Mouse (Mus musculus): Measurements from ENCODE around the gene Ms4a4b.
"Not testable (repeated sequence)": the region's sequence is repeated elsewhere in the genome, so short reads cannot be mapped to it uniquely, and the experiment has no call there.

Gene Ms4a4b

GRCm38 (mm10) chr19:11486599-11486998 is 43.2 kb downstream of the Ms4a4b start:
- DNase-seq (ENCODE audit: low read depth) = no peak

DNA sequence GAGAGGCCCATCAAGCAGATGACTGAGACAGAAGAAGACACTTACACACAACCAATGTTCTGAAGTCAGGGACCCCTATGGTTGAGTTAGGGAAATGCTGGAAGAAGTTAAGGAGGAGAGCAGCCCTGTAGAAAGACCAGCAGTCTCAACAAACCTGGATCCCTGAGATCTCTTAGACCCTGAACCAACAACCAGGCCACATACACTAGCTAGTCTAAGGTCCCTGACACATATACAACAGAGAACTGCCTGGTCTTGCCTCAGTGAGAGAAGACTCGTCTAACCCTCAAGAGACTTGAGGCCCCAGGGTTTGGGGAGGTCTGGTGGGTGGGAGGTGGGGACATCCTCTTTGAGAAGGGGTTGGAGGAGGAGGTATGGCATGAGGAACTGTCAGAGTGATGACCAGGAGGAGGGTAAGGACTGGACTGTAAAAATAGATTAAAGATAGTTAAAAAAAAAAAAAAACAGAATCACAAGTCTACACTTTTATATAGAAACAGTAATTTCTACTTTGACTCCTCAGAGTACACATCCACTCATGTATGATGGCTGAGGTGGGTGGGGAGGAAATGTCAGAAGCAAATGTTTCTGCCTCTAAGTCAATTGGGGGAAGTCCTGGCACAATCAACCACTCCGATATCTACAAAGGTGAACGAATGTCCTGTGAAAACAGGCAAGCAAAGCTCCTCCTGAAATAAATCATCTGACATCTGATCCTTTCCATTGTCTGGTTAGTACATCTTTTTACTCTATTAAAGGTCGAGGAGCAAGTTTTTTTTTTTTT is 48.2 kb downstream of the Ms4a4b start:
- no peak for DNase-seq (ENCODE audit: low read depth)

GRCm38 (mm10) chr19:11492671-11493070 is 49.3 kb downstream of the Ms4a4b start:
- DNase-seq (ENCODE audit: low read depth) = no peak

DNA sequence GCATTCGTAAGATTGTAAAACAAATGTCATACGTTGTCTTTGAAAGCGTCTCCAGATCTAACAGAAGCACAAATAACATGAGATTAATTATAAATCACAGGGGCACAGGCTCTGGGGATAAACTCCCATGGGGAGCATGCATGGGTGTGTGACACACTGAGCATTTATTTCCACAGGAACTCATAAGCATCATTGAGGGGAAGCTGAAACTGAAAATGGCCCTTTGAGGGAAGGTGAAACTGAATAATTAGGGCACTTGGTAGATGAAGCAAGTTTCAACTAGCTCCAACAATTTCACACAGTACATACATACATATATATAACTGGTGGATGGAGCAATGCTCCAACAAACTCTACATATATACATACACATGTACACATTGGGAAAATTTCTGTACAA is 51.2 kb downstream of the Ms4a4b start:
- no peak for DNase-seq (ENCODE audit: low read depth)

- no peak for DNase-seq (ENCODE audit: low read depth)
Observed at GRCm38 (mm10) chr19:11496361-11496760, 53.0 kb downstream of the Ms4a4b start.

DNA sequence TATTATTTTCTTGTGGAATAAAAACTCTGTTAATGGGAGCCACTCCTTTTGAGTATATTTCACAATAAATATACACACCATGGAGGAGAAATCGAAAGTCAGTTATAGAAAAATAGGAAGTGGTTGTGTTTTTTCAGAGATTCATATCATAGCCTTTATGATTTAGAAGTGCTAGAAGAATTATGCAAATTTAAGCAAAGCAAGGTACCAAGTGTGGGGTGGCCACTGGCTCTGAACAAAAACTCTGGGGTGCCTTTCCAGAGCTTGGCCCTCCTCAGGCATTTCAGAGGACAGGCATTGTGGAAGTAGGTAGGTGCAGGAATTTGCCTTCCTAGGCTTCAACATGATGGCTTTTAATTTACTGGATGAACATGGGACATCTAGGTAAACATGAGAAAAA is 53.9 kb downstream of the Ms4a4b start:
- DNase-seq (ENCODE audit: low read depth) = not testable (repeated sequence)

DNA sequence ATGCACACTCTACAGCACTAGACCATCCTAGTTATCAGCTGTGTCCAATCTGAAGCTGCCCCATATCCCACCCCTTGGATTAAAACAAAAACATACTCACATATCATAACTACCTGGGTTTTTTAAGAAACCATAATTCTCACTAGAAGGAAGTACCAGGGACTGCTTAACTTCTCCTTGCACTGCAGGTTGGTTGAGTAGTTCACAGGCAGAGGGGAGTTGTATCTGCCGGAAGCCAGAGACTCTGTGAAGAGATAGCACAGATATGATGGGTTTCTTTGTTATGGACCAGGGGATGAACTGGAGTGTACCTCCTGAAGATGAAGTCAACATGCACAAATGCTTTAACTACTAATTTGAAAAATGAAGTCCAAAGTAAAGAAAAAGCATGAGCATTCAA is 57.4 kb downstream of the Ms4a4b start:
- DNase-seq (ENCODE audit: low read depth) = no peak

- DNase-seq (ENCODE audit: low read depth) = no peak
Observed at GRCm38 (mm10) chr19:11501326-11501725, 58.0 kb downstream of the Ms4a4b start.

DNA sequence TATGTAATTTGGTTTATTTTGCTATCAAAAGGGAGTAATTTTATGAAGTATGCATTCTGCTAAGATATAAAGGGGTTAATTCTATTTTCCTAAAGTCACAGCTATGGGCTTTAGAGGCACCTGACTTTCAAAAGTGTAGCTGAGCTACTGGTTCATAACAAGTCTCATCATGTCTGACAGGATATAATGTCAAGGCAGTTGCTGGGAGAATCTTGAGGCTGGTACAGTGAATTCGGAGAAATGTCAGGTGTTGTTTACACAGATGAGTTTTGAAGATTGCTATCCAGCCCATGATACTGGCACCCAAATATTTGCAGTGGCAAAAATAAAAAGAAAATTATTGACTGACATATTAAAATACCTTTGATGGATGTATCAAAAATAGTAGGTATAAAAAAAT is 61.5 kb downstream of the Ms4a4b start:
- DNase-seq (ENCODE audit: low read depth) = no peak

- DNase-seq (ENCODE audit: low read depth) = no peak
Observed at GRCm38 (mm10) chr19:11513458-11513857, 70.1 kb downstream of the Ms4a4b start.

- no peak for DNase-seq (ENCODE audit: low read depth)
Observed at GRCm38 (mm10) chr19:11516246-11516645, 72.9 kb downstream of the Ms4a4b start, which contains the start of gene Ms4a6b. TSS of gene Ms4a6b (plus strand) at chr19:11516512.
